Mouse (Mus musculus) bone marrow, adult 2 months (tissue): Measurements from ENCODE around the gene Gak.

Experiments
- CTCF ChIP-seq: fragments of 200-500 bp; IDR thresholded peaks from 2 replicates; pipeline ENCODE4 v1.5.1; 2011; ENCODE audit warnings: low read length, control low read depth; ENCODE audit not compliant: control insufficient read depth, insufficient read depth
- POLR2A ChIP-seq: fragments of 200-500 bp; IDR thresholded peaks from 2 replicates; pipeline ENCODE4 v1.6.1; 2011; ENCODE audit warnings: low read depth, mild to moderate bottlenecking, control low read depth, low read length, borderline replicate concordance; ENCODE audit not compliant: control insufficient read depth

GRCm38 (mm10) chr5:108678296-108678854 is 48.8 kb upstream of the Gak start:
- no peak for TF ChIP-seq CTCF
- no peak for TF ChIP-seq POLR2A
